Mouse (Mus musculus): ENCODE results near the gene Rictor. TPM values are rescaled to one million over a fixed set of nuclear protein-coding genes. Genes with fewer than 3 reads are reported as not detected.

Rictor gene
- total and polyA plus RNA-seq, 3 experiments = 10.3 to 10.6 TPM; not detected in 1

GRCm38 (mm10) chr15:6739180-6739579 is 31.0 kb downstream of the Rictor start:
- no peak for DNase-seq (ENCODE audit: low read depth, low spot score)
- Histone ChIP-seq H3K79me2 (ENCODE audit: control insufficient read depth, insufficient read depth, low read length, poor library complexity) (peaks cover 9% of the 10 kb centered on the region; the same call in 1 of the 2 replicates), H3K9ac (ENCODE audit: control insufficient read depth, low read depth, low read length, poor library complexity, severe bottlenecking) (no peak overlapping the region), H3K9me3 (replicated peaks; ENCODE audit: insufficient read depth, low read length) (no peaks in the 10 kb centered on the region), H3K4me3 (ENCODE audit: control insufficient read depth in 1 of 2, insufficient read depth in 1 of 2, low read depth in 2 of 2, low read length in 2 of 2) (no peak overlapping the region), H3K27ac (ENCODE audit: control insufficient read depth, low read depth, low read length) (no peak overlapping the region), H3K36me3 (ENCODE audit: control insufficient read depth in 1 of 2, insufficient read depth in 2 of 2, low read length in 2 of 2) (peaks cover 14 to 19% of the 10 kb centered on the region in 2 experiments), H3K4me1 (ENCODE audit: control insufficient read depth in 1 of 2, insufficient read depth in 2 of 2, low read length in 2 of 2) (no peaks in the 10 kb centered on the region), H3K27me3 (ENCODE audit: control insufficient read depth in 1 of 2, insufficient read depth in 2 of 2, low read length in 2 of 2) (no peaks in the 10 kb centered on the region)
- no peak for TF ChIP-seq NELFE (IDR thresholded peaks at IDR 0.05; ENCODE audit: low read depth, low read length)
- TF ChIP-seq SMC3 (IDR thresholded peaks at IDR 0.05; ENCODE audit: low read depth, low read length) = no peak
- no peak for TF ChIP-seq POLR2AphosphoS2 (IDR thresholded peaks at IDR 0.05; ENCODE audit: low read length)
- no peak for TF ChIP-seq RAD21 (IDR thresholded peaks at IDR 0.05; ENCODE audit: low read depth, low read length)
- TF ChIP-seq MAFK (IDR thresholded peaks at IDR 0.05; ENCODE audit: borderline replicate concordance, low read depth, low read length) = no peak
- no peak for TF ChIP-seq HCFC1 (IDR thresholded peaks at IDR 0.05; ENCODE audit: low read depth, low read length)
- no peak for TF ChIP-seq GABPA (IDR thresholded peaks at IDR 0.05; ENCODE audit: low read depth, low read length)
- TF ChIP-seq ELF1 (IDR thresholded peaks at IDR 0.05; ENCODE audit: low read depth, low read length) = no peak
- no peak for TF ChIP-seq ZKSCAN1 (IDR thresholded peaks at IDR 0.05; ENCODE audit: low read depth, low read length)
- no peak for TF ChIP-seq POLR2A (IDR thresholded peaks at IDR 0.05; ENCODE audit: control insufficient read depth in 1 of 2, insufficient read depth in 1 of 2, low read depth in 1 of 2, low read length in 2 of 2, poor library complexity in 1 of 2)

- Histone ChIP-seq H3K4me1 (ENCODE audit: control insufficient read depth in 1 of 2, insufficient read depth in 2 of 2, low read length in 2 of 2) (no peaks in the 10 kb centered on the region), H3K27ac (ENCODE audit: control insufficient read depth, low read depth, low read length) (no peak overlapping the region), H3K4me3 (ENCODE audit: control insufficient read depth in 1 of 2, insufficient read depth in 1 of 2, low read depth in 2 of 2, low read length in 2 of 2) (no peak overlapping the region), H3K79me2 (ENCODE audit: control insufficient read depth, insufficient read depth, low read length, poor library complexity) (no peaks in the 10 kb centered on the region; the same call in 1 of the 2 replicates), H3K36me3 (ENCODE audit: control insufficient read depth in 1 of 2, insufficient read depth in 2 of 2, low read length in 2 of 2) (peaks cover 9 to 21% of the 10 kb centered on the region in 2 experiments), H3K9me3 (replicated peaks; ENCODE audit: insufficient read depth, low read length) (no peaks in the 10 kb centered on the region), H3K27me3 (ENCODE audit: control insufficient read depth in 1 of 2, insufficient read depth in 2 of 2, low read length in 2 of 2) (no peaks in the 10 kb centered on the region), H3K9ac (ENCODE audit: control insufficient read depth, low read depth, low read length, poor library complexity, severe bottlenecking) (no peak overlapping the region)
- TF ChIP-seq POLR2A (IDR thresholded peaks at IDR 0.05; ENCODE audit: control insufficient read depth in 1 of 2, insufficient read depth in 1 of 2, low read depth in 1 of 2, low read length in 2 of 2, poor library complexity in 1 of 2) = no peak
- TF ChIP-seq UBTF (IDR thresholded peaks at IDR 0.05; ENCODE audit: borderline replicate concordance, insufficient read depth, low read depth, low read length) = no peak
- TF ChIP-seq SIN3A (IDR thresholded peaks at IDR 0.05; ENCODE audit: low read length) = no peak
- TF ChIP-seq TCF12 (IDR thresholded peaks at IDR 0.05; ENCODE audit: low read depth, low read length) = no peak
- TF ChIP-seq ZC3H11A (IDR thresholded peaks at IDR 0.05; ENCODE audit: low read depth, low read length) = no peak
- no peak for TF ChIP-seq MAZ (IDR thresholded peaks at IDR 0.05; ENCODE audit: low read depth, low read length)
- TF ChIP-seq RCOR1 (IDR thresholded peaks at IDR 0.05; ENCODE audit: low read depth, low read length) = no peak
- TF ChIP-seq POLR2AphosphoS2 (IDR thresholded peaks at IDR 0.05; ENCODE audit: low read length) = no peak
- no peak for TF ChIP-seq ZKSCAN1 (IDR thresholded peaks at IDR 0.05; ENCODE audit: low read depth, low read length)
- TF ChIP-seq MYC (IDR thresholded peaks at IDR 0.05; ENCODE audit: low read depth, low read length) = no peak
- no peak for TF ChIP-seq NRF1 (IDR thresholded peaks at IDR 0.05; ENCODE audit: insufficient read depth, low read depth, low read length, poor library complexity, severe bottlenecking)
- TF ChIP-seq USF1 (IDR thresholded peaks at IDR 0.05; ENCODE audit: low read depth, low read length) = no peak
- DNase-seq (ENCODE audit: low read depth, low spot score) = no peak
Observed at GRCm38 (mm10) chr15:6742337-6743025, 34.3 kb downstream of the Rictor start.
